Mouse (Mus musculus) forebrain, embryonic 16.5 days (tissue): ENCODE data around the gene Zmynd19. TPM values are rescaled to one million over a fixed set of nuclear protein-coding genes. Genes with fewer than 3 reads are reported as not detected.
A peak's percentile ranks its signal among the peaks of the same experiment; 100 is the strongest.

ENCODE experiments used
- ATAC-seq: fragments of 200-750 bp; cut with Nextera tagmentation; 2 replicates; pipeline ENCODE4 v1.8.0; 2017; ENCODE audit warnings: mild to moderate bottlenecking, moderate library complexity
- H3K27ac ChIP-seq: fragments of 300-500 bp; sonication (generic); 2 replicates; pipeline ENCODE4 v1.5.1; 2014; ENCODE audit warnings: low read length, control low read depth
- H3K27me3 ChIP-seq: fragments of 300-500 bp; sonication (generic); replicated peaks from 2 replicates; pipeline ENCODE4 v1.6.1; 2014; ENCODE audit warnings: low read length; ENCODE audit not compliant: control insufficient read depth, insufficient read depth
- H3K36me3 ChIP-seq: fragments of 300-500 bp; sonication (generic); 2 replicates; pipeline ENCODE4 v1.6.1; 2014; ENCODE audit not compliant: control insufficient read depth, insufficient read depth
- H3K4me1 ChIP-seq: fragments of 300-500 bp; sonication (generic); replicated peaks from 2 replicates; pipeline ENCODE4 v1.6.1; 2014; ENCODE audit warnings: low read length; ENCODE audit not compliant: control insufficient read depth, insufficient read depth
- H3K4me2 ChIP-seq: fragments of 300-500 bp; sonication (generic); 2 replicates; pipeline ENCODE4 v1.6.1; 2014; ENCODE audit warnings: mild to moderate bottlenecking, low read length, control low read depth
- H3K4me3 ChIP-seq: fragments of 300-500 bp; sonication (generic); replicated peaks from 2 replicates; pipeline ENCODE4 v1.5.1; 2014; ENCODE audit warnings: mild to moderate bottlenecking, low read length, control low read depth
- H3K9ac ChIP-seq: fragments of 300-500 bp; sonication (generic); replicated peaks from 2 replicates; pipeline ENCODE4 v1.6.1; 2014; ENCODE audit warnings: low read depth, low read length, control low read depth
- H3K9me3 ChIP-seq: fragments of 300-500 bp; sonication (generic); 2 replicates; pipeline ENCODE4 v1.6.1; 2016; ENCODE audit warnings: low read length; ENCODE audit not compliant: control insufficient read depth
- WGBS: fragments of 180-500 bp; shearing (Covaris S2); extraction: QIAGEN DNeasy Blood & Tissue Kit; methylation state at CpG from one replicate; pipeline ENCODE4 v1.1.7; 2014; 5-methylcytosine and 5-hydroxymethylcytosine counted together
- microRNA-seq: library from miRNA; unstranded; fragments of <30 nt; microRNA quantifications from one replicate; pipeline ENCODE4, GENCODE M21; 2017
- polyA plus RNA-seq: library from polyadenylated mRNA; unstranded; fragments of >200 nt; fragmentation: Nextera tagmentation; extraction: Ambion mirVana; gene quantifications from 2 replicates; pipeline ENCODE4 v1.2.1, GENCODE M21; 2015

Gene Zmynd19
- polyA plus RNA-seq, 1 experiment from 2014 or later = 20.8 TPM

DNA sequence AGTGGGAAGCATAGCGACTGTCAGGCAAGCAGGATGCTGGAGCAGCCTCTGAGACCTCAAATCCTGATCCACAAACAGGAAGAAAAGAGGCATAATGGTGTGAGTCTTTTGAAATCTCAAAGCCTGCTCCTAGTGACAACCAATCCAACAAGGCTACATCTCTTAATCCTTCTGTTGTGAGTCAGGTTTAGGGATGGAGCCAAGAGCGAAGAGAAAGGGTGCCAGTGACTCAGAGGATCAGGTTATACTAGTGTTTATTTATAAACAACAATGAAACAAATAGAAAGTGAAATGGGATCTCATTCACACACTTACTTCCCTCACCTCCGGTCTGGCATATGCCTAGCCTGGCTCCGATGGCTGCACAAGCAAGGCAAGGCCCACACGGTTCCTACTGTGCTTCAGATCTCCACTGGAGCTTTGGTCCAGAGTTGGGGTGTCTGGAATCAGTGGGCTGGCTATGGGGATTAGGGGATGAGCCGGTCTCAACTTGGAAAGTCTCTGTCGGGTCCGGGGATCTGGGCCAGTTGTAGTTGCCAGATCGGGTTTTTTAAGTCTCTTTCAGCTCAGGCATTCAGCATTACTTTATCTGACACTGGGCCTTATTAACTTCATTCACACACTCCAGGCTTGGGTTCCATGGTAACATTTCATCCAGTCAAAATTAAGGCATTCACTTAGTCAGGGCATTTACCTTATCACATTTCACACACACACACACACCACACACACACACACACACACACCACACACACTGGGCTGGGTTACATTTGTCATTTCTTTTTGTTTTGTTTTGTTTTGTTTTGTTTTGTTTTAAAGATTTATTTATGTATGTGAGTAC, 54.6 kb downstream of the Zmynd19 start:
- ATAC-seq = peak; percentile 47; the same call in 1 of the 2 replicates
- Histone ChIP-seq H3K4me1 (no peaks in the 10 kb centered on the region), H3K27me3 (no peaks in the 10 kb centered on the region), H3K9ac (no peak overlapping the region), H3K4me3 (no peak overlapping the region), H3K4me2 (no peak overlapping the region), H3K27ac (no peak overlapping the region), H3K36me3 (no peaks in the 10 kb centered on the region), H3K9me3 (no peaks in the 10 kb centered on the region)
- WGBS = 48% methylated on average over 9 of the region's 9 CpGs

DNA sequence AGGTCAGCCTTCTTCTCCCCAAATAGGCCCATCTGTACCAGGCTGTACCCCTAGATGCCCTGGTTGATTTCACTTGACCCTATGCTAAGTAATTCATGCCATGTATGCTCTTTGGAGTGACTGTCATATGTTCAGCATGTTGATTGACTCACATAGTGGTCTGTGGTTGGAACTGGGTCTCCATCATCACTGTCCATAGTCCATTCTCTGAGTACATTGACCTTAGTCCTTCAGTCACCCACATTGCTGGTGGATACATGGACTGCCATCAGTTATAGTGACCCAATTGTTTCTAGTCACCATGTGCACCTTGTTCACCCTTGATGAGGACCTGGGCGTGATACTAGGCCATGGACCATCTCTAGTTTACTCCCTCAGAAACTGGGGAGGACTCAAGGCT, 57.2 kb downstream of the Zmynd19 start:
- Histone ChIP-seq H3K4me2 (no peak overlapping the region), H3K9ac (no peak overlapping the region), H3K9me3 (no peaks in the 10 kb centered on the region), H3K36me3 (no peaks in the 10 kb centered on the region), H3K4me1 (no peaks in the 10 kb centered on the region), H3K4me3 (no peak overlapping the region), H3K27ac (no peak overlapping the region), H3K27me3 (no peaks in the 10 kb centered on the region)
- no peak for ATAC-seq
- WGBS = 84% methylated on average over 1 of the region's 1 CpGs

DNA sequence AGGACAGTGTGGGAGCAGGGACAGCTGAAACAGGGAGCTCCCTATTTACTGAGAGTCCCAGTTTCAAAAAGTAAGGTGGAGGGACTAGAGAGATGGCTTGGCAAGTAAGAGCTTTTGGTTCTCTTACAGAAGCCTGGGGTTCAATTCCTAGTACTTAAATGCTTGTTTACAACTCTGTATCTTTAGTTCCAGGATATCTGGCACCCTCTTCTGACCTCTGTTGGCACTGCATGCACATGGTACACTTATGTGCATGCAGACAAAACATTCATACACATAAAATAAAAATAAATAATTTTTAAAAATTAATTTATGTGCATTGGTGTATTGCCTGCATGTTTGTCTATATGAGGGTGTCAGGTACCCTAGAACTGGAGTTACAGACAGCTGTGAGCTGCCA, 58.7 kb downstream of the Zmynd19 start:
- Histone ChIP-seq H3K27me3 (no peaks in the 10 kb centered on the region), H3K27ac (no peak overlapping the region), H3K4me2 (no peak overlapping the region), H3K4me1 (no peaks in the 10 kb centered on the region), H3K9ac (no peak overlapping the region), H3K36me3 (no peaks in the 10 kb centered on the region), H3K4me3 (no peak overlapping the region), H3K9me3 (no peaks in the 10 kb centered on the region)
- no peak for ATAC-seq

Small RNAs within 50 kb of the gene (microRNA-seq; reads per million reads assigned to microRNA genes)
- gene Gm22875 = not detected

Other genes starting within 250 kb of the Zmynd19 start
- 8.7 and 10.1 TPM in 2 replicates for gene Cacna1b, start 186.6 kb upstream of the Zmynd19 start, polyA plus RNA-seq
- gene Ehmt1, start 30.2 kb upstream of the Zmynd19 start, polyA plus RNA-seq = 125 and 132 TPM in 2 replicates
- gene Arrdc1, start 14.5 kb upstream of the Zmynd19 start, polyA plus RNA-seq = 31.7 and 40.9 TPM in 2 replicates
- gene Dph7, start 12.6 kb downstream of the Zmynd19 start, polyA plus RNA-seq = 41.5 and 44.9 TPM in 2 replicates
- 143 and 150 TPM in 2 replicates for gene Mrpl41, start 25.3 kb downstream of the Zmynd19 start, polyA plus RNA-seq
- gene Pnpla7, start 26.2 kb downstream of the Zmynd19 start, polyA plus RNA-seq = 4.4 and 4.5 TPM in 2 replicates
- 186 and 223 TPM in 2 replicates for gene Nsmf, start 104.6 kb downstream of the Zmynd19 start, polyA plus RNA-seq
- gene Entpd8, start 130.5 kb downstream of the Zmynd19 start, polyA plus RNA-seq = not detected in 2 replicates
- not detected in 2 replicates for gene Noxa1, start 145.4 kb downstream of the Zmynd19 start, polyA plus RNA-seq
- 15.8 and 22.0 TPM in 2 replicates for gene Nrarp, start 231.0 kb downstream of the Zmynd19 start, polyA plus RNA-seq
- gene Tor4a, start 247.1 kb downstream of the Zmynd19 start, polyA plus RNA-seq = 0.85 and 1.6 TPM in 2 replicates